Mouse (Mus musculus): ENCODE data around the gene Rps25.

GRCm38 (mm10) chr9:44379054-44379834 lies 27.7 kb upstream of the Rps25 start, which contains the start of gene Hyou1:
- TF ChIP-seq CTCF (IDR thresholded peaks at IDR 0.05; ENCODE audit: borderline replicate concordance, insufficient read depth, low read length) (no peak), POLR2A (IDR thresholded peaks at IDR 0.05; ENCODE audit: low read depth, low read length) (peak; percentile 83)

All from embryonic fibroblast, embryonic 13.5 days (primary cell).